Mouse (Mus musculus): ENCODE results near the gene Igf2. TPM values are rescaled to one million over a fixed set of nuclear protein-coding genes. Genes with fewer than 3 reads are reported as not detected.

Gene Igf2
- 157 and 172 TPM in 2 replicates for polyA plus RNA-seq (2015; fragmentation: Nextera tagmentation; extraction: Ambion mirVana)

DNA sequence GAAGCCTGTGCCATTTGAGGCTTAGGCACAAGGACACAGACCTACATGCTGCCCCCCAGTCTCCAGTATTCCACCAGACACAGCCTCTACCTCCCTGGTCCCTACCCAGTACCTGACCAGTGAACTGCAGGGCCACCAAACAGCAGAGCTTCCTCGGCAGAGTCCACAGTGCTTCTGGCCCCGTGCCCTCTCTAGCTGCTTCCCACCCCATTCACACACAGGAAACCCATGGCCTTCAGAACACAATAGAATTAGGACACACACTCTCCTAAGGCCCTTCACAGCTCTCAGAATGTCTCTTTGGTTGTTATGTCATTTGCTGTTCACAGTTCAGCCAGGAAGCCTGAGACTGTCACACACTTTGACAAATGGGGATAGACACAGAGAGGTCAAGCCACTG lies at the start of gene Igf2:
Gene Igf2, minus strand, starts transcription at position 158 of the 400 bp plus-strand sequence.
- ATAC-seq = no peak
- no peak within 1 kb of the TSS for H3K9ac ChIP-seq (ENCODE audit: low read depth, low read length)
- peaks cover 3% of the 10 kb centered on the region; the same call in 1 of the 2 replicates for H3K4me1 ChIP-seq (ENCODE audit: control insufficient read depth, insufficient read depth, low read depth, low read length)
- H3K4me2 ChIP-seq (ENCODE audit: low read length) = no peak within 1 kb of the TSS
- H3K4me3 ChIP-seq (ENCODE audit: low read length) = no peak within 1 kb of the TSS
- H3K27ac ChIP-seq (ENCODE audit: low read depth, low read length) = no peak within 1 kb of the TSS
- no peaks in the 10 kb centered on the region for H3K36me3 ChIP-seq (ENCODE audit: control insufficient read depth, insufficient read depth, low read length)
- peaks cover 36% of the 10 kb centered on the region for H3K27me3 ChIP-seq (replicated peaks; ENCODE audit: control insufficient read depth, insufficient read depth, low read length)
- no peaks in the 10 kb centered on the region; the same call in 1 of the 2 replicates for H3K9me3 ChIP-seq (ENCODE audit: control insufficient read depth, low read length)
- 61% methylated on average over 2 of the region's 2 CpGs for WGBS

DNA sequence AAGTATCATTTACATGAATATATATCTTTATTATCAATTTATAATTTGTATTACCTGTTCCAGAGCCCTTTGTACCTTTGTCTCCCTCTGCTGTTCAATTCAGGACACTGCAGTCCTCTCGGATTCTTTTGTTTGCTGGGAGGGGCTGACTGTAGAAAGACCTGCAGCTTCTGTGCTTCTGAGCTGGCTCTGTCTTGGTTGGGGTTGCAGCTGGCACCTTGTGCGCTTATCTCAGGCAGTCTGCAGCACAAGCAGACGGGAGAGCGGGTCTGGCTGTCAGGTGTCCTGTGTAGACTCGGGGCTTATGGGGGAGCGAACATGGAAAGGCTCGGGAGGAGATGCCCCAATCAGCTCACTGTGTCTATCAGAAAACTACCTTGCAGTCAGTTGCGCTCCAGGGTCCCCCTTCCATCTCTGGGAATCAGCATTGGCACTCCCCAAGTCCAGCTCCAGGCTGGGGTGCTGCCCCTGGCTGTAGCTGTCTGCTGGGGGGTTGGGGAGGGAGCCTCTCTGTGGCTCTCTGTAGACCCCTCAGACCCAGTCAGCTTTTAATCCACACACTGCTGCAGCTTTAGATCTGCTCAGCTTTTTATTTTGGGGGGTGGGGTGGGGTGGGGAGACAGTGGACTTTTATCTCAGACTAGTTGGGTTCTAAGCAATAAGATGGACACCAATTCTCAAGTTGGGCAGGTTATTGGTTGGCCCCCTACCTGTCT lies 48.3 kb upstream of the Igf2 start:
- Histone ChIP-seq H3K27me3 (replicated peaks; ENCODE audit: control insufficient read depth, insufficient read depth, low read length) (no peaks in the 10 kb centered on the region), H3K4me2 (ENCODE audit: low read length) (peak overlapping the region; percentile 62), H3K4me3 (ENCODE audit: low read length) (peak overlapping the region; percentile 33), H3K9ac (ENCODE audit: low read depth, low read length) (peak overlapping the region; percentile 73), H3K27ac (ENCODE audit: low read depth, low read length) (no peak overlapping the region), H3K9me3 (ENCODE audit: control insufficient read depth, low read length) (no peaks in the 10 kb centered on the region), H3K36me3 (ENCODE audit: control insufficient read depth, insufficient read depth, low read length) (no peaks in the 10 kb centered on the region), H3K4me1 (ENCODE audit: control insufficient read depth, insufficient read depth, low read depth, low read length) (peaks cover 2% of the 10 kb centered on the region; the same call in 1 of the 2 replicates)
- peak; percentile 17; the same call in 1 of the 2 replicates for ATAC-seq
- WGBS = 13% methylated on average over 8 of the region's 8 CpGs

DNA sequence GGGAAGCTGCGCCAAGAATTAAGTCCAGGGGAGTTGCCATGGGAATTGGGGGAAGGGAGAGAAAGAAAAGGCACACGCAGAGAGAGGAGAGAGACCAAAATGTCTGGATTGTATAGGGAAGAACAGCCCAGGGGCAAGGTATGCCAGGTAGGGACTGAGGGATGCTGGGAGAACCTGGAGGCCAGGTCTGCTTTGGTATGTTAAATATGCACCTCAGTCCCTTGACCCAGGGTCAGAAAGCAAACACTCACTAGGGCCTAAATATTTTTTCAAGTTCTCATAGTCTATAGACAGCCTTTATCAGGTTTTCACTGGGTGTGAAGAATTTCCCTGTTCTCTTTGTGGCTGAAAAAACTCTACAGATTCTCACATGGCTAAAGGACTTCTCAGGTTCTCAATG lies 40.3 kb upstream of the Igf2 start:
- H3K27me3 ChIP-seq (replicated peaks; ENCODE audit: control insufficient read depth, insufficient read depth, low read length) = no peaks in the 10 kb centered on the region
- no peak for ATAC-seq
- H3K9me3 ChIP-seq (ENCODE audit: control insufficient read depth, low read length) = no peaks in the 10 kb centered on the region
- no peaks in the 10 kb centered on the region for H3K4me1 ChIP-seq (ENCODE audit: control insufficient read depth, insufficient read depth, low read depth, low read length)
- H3K27ac ChIP-seq (ENCODE audit: low read depth, low read length) = no peak overlapping the region
- H3K4me3 ChIP-seq (ENCODE audit: low read length) = no peak overlapping the region
- no peaks in the 10 kb centered on the region for H3K36me3 ChIP-seq (ENCODE audit: control insufficient read depth, insufficient read depth, low read length)
- H3K9ac ChIP-seq (ENCODE audit: low read depth, low read length) = no peak overlapping the region
- 71% methylated on average over 2 of the region's 2 CpGs for WGBS
- H3K4me2 ChIP-seq (ENCODE audit: low read length) = no peak overlapping the region

DNA sequence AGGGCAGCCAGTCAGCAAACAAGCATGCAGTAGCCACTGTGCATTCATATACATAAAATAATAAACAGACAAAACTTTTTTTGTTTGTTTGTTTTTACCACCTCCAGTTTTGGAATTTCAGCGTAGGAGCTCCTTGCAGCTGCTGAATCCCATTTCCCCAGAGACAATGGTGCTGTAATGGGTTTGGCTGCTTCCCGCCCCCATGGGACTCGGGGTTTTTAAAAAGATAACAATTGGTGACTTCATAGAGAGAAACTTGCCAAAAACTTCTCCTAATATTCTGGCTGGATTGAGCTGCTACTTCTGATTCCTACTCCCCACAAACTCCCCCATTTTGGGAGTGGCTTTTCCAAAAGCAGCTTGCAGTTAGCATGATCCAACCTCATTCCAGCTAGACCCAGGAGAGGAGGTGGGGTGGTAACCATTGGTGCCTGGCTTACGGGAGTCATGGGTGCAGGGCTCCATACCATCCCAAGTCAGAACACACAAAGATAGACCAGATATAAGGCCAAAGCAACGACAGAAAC lies 32.8 kb upstream of the Igf2 start:
- Histone ChIP-seq H3K4me1 (ENCODE audit: control insufficient read depth, insufficient read depth, low read depth, low read length) (no peaks in the 10 kb centered on the region), H3K4me3 (ENCODE audit: low read length) (no peak overlapping the region), H3K27ac (ENCODE audit: low read depth, low read length) (no peak overlapping the region), H3K9me3 (ENCODE audit: control insufficient read depth, low read length) (no peaks in the 10 kb centered on the region), H3K9ac (ENCODE audit: low read depth, low read length) (no peak overlapping the region), H3K36me3 (ENCODE audit: control insufficient read depth, insufficient read depth, low read length) (no peaks in the 10 kb centered on the region), H3K4me2 (ENCODE audit: low read length) (no peak overlapping the region), H3K27me3 (replicated peaks; ENCODE audit: control insufficient read depth, insufficient read depth, low read length) (no peaks in the 10 kb centered on the region)
- no peak for ATAC-seq
- WGBS = 58% methylated on average over 5 of the region's 5 CpGs

DNA sequence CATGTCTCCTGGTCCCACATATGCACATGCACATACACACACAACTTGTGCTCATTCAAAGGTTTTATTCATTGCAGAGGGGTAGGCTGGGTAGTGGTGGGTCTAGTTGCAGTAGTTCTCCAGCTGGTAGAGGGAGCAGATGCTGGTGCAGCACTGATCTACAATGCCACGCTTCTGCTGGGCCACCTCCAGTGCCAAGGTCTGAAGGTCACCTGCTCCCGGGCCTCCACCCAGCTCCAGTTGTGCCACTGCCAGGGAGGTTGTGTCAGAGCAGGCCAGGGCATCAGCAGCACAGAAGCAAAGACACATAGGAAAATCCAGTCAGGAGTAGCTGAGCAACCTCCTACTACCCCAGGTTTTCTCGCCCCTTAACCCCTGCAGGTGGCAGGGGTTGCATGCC lies 12.0 kb upstream of the Igf2 start:
- no peak for ATAC-seq
- Histone ChIP-seq H3K27me3 (replicated peaks; ENCODE audit: control insufficient read depth, insufficient read depth, low read length) (no peaks in the 10 kb centered on the region), H3K4me3 (ENCODE audit: low read length) (no peak overlapping the region), H3K4me2 (ENCODE audit: low read length) (no peak overlapping the region), H3K27ac (ENCODE audit: low read depth, low read length) (no peak overlapping the region), H3K4me1 (ENCODE audit: control insufficient read depth, insufficient read depth, low read depth, low read length) (no peaks in the 10 kb centered on the region), H3K9ac (ENCODE audit: low read depth, low read length) (no peak overlapping the region), H3K36me3 (ENCODE audit: control insufficient read depth, insufficient read depth, low read length) (no peaks in the 10 kb centered on the region), H3K9me3 (ENCODE audit: control insufficient read depth, low read length) (no peaks in the 10 kb centered on the region)
- 91% methylated on average over 2 of the region's 3 CpGs for WGBS

DNA sequence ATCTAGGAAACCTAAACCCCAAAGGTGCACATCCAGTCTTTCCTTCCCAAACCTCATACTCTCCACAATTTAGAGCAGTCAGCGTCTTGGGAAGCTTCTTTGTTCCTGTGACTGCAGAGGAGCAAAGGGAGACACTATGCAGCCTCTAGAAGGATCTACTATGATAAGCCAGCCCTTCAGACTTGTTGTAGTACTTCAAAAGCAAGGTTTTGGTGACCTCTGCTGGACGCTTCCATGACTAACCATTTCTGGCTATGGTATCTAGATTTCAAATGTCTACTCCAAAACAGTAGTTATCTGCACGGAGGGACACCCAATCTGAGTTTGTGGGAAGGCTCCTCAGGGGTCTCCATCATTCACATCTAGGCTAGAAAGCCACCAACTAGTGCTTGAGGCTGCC lies 9.0 kb upstream of the Igf2 start:
- no peak overlapping the region for H3K4me3 ChIP-seq (ENCODE audit: low read length)
- H3K27me3 ChIP-seq (replicated peaks; ENCODE audit: control insufficient read depth, insufficient read depth, low read length) = no peaks in the 10 kb centered on the region
- H3K4me1 ChIP-seq (ENCODE audit: control insufficient read depth, insufficient read depth, low read depth, low read length) = no peaks in the 10 kb centered on the region

DNA sequence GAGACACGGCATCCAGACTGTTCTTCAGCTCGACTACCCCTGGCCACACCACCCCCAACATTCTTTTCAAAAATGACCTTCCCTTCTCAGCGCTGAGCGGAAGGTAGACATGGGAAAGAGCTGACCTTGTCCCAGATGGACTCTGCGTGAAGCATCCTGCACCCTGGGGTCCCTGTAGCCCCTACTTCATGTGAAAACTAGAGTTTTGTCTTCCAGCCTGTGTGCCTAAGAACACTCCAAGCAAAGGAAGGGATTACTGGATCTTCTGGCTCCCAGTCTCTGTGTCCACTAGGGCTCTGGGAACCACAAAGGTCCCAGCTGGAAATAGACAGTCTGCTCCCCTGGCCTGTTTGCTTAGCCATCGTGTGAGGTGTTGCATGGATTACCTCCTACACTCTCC lies 8.5 kb upstream of the Igf2 start:
- no peak overlapping the region for H3K9ac ChIP-seq (ENCODE audit: low read depth, low read length)
- H3K4me3 ChIP-seq (ENCODE audit: low read length) = no peak overlapping the region
- H3K4me1 ChIP-seq (ENCODE audit: control insufficient read depth, insufficient read depth, low read depth, low read length) = no peaks in the 10 kb centered on the region
- ATAC-seq = no peak
- H3K9me3 ChIP-seq (ENCODE audit: control insufficient read depth, low read length) = no peaks in the 10 kb centered on the region; the same call in 1 of the 2 replicates
- no peaks in the 10 kb centered on the region for H3K27me3 ChIP-seq (replicated peaks; ENCODE audit: control insufficient read depth, insufficient read depth, low read length)
- H3K36me3 ChIP-seq (ENCODE audit: control insufficient read depth, insufficient read depth, low read length) = no peaks in the 10 kb centered on the region
- no peak overlapping the region for H3K27ac ChIP-seq (ENCODE audit: low read depth, low read length)
- no peak overlapping the region for H3K4me2 ChIP-seq (ENCODE audit: low read length)
- 63% methylated on average over 6 of the region's 6 CpGs for WGBS

More for the DNA sequence above, 9.0 kb upstream of the Igf2 start:
- Histone ChIP-seq H3K4me2 (ENCODE audit: low read length) (no peak overlapping the region), H3K9me3 (ENCODE audit: control insufficient read depth, low read length) (no peaks in the 10 kb centered on the region), H3K36me3 (ENCODE audit: control insufficient read depth, insufficient read depth, low read length) (no peaks in the 10 kb centered on the region), H3K9ac (ENCODE audit: low read depth, low read length) (no peak overlapping the region), H3K27ac (ENCODE audit: low read depth, low read length) (no peak overlapping the region)
- ATAC-seq = peak; percentile 76
- WGBS = 8% methylated on average over 3 of the region's 3 CpGs

DNA sequence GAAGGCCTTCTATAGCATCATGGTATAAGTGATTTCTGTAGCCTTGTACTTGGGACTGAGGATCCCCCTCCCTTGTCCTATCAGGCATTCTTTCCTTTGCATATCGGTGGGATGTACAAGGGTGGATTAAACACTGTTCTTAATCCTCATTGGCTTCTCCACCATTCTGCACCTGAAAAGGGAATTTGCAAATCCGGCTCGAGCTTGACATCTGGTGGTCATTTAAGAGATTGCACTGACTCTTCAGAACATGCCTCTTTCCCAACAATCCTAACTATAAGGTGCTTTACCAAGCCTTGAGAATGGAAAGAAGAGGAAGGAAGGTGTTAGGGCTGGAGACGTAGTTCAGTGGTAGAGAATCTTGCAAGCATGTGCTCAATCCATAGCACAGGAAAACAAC lies 5.5 kb upstream of the Igf2 start:
- no peaks in the 10 kb centered on the region for H3K36me3 ChIP-seq (ENCODE audit: control insufficient read depth, insufficient read depth, low read length)
- no peaks in the 10 kb centered on the region; the same call in 1 of the 2 replicates for H3K9me3 ChIP-seq (ENCODE audit: control insufficient read depth, low read length)
- no peak overlapping the region for H3K9ac ChIP-seq (ENCODE audit: low read depth, low read length)
- WGBS = 16% methylated on average over 4 of the region's 4 CpGs
- no peak overlapping the region for H3K4me2 ChIP-seq (ENCODE audit: low read length)
- ATAC-seq = no peak; the same call in 1 of the 2 replicates
- no peaks in the 10 kb centered on the region for H3K27me3 ChIP-seq (replicated peaks; ENCODE audit: control insufficient read depth, insufficient read depth, low read length)
- H3K4me3 ChIP-seq (ENCODE audit: low read length) = no peak overlapping the region
- H3K27ac ChIP-seq (ENCODE audit: low read depth, low read length) = no peak overlapping the region
- no peaks in the 10 kb centered on the region for H3K4me1 ChIP-seq (ENCODE audit: control insufficient read depth, insufficient read depth, low read depth, low read length)

DNA sequence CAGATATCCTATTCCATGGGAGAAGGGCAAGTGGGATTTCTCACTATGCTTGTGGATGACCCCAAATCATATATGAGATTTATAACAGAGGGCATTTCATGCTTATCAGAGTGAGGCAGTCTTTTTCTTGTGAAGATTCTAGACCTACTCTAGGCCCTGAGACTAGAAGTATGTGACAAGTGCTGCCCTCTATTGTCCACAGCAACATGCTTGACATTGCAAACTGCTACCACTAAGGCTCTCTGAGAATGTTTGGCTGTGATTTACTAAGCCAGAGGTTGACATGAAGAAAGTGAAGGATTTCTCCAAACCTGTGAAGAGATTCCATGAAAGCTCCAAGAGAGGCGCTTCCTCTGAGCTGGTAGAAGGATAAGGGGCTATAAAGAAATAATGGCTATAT lies 4.5 kb upstream of the Igf2 start:
- no peak overlapping the region for H3K4me3 ChIP-seq (ENCODE audit: low read length)
- H3K36me3 ChIP-seq (ENCODE audit: control insufficient read depth, insufficient read depth, low read length) = no peaks in the 10 kb centered on the region
- no peaks in the 10 kb centered on the region; the same call in 1 of the 2 replicates for H3K9me3 ChIP-seq (ENCODE audit: control insufficient read depth, low read length)
- no peak overlapping the region for H3K9ac ChIP-seq (ENCODE audit: low read depth, low read length)
- H3K4me1 ChIP-seq (ENCODE audit: control insufficient read depth, insufficient read depth, low read depth, low read length) = no peaks in the 10 kb centered on the region
- no peak overlapping the region for H3K27ac ChIP-seq (ENCODE audit: low read depth, low read length)
- H3K27me3 ChIP-seq (replicated peaks; ENCODE audit: control insufficient read depth, insufficient read depth, low read length) = peaks cover 6% of the 10 kb centered on the region
- 86% methylated on average over 1 of the region's 1 CpGs for WGBS
- H3K4me2 ChIP-seq (ENCODE audit: low read length) = no peak overlapping the region
- ATAC-seq = no peak

Measured in hindbrain, embryonic 16.5 days (tissue).